Mouse (Mus musculus): Measurements from ENCODE around the gene Hoxa6. TPM values are rescaled to one million over a fixed set of nuclear protein-coding genes. Genes with fewer than 3 reads are reported as not detected.

The Hoxa6 gene
- total and polyA plus RNA-seq, 3 experiments: not detected

GRCm38 (mm10) chr6:52182793-52183192 lies 25.7 kb downstream of the Hoxa6 start:
- no peaks in the 10 kb centered on the region for H3K27me3 ChIP-seq (ENCODE audit: control insufficient read depth in 1 of 2, insufficient read depth in 2 of 2, low read length in 2 of 2)

GRCm38 (mm10) chr6:52182030-52182429 lies 26.5 kb downstream of the Hoxa6 start:
- Histone ChIP-seq H3K27ac (ENCODE audit: control insufficient read depth, low read depth, low read length) (no peak overlapping the region), H3K27me3 (ENCODE audit: control insufficient read depth in 1 of 2, insufficient read depth in 2 of 2, low read length in 2 of 2) (no peaks in the 10 kb centered on the region), H3K79me2 (ENCODE audit: control insufficient read depth, insufficient read depth, low read length, poor library complexity) (no peaks in the 10 kb centered on the region), H3K9me3 (replicated peaks; ENCODE audit: insufficient read depth, low read length) (no peaks in the 10 kb centered on the region), H3K4me1 (ENCODE audit: control insufficient read depth in 1 of 2, insufficient read depth in 2 of 2, low read length in 2 of 2) (no peaks in the 10 kb centered on the region), H3K9ac (ENCODE audit: control insufficient read depth, low read depth, low read length, poor library complexity, severe bottlenecking) (no peak overlapping the region), H3K36me3 (ENCODE audit: control insufficient read depth in 1 of 2, insufficient read depth in 2 of 2, low read length in 2 of 2) (no peaks in the 10 kb centered on the region), H3K4me3 (ENCODE audit: control insufficient read depth in 1 of 2, insufficient read depth in 1 of 2, low read depth in 2 of 2, low read length in 2 of 2) (no peak overlapping the region)
- no peak for DNase-seq (ENCODE audit: low read depth, low spot score)
- TF ChIP-seq GATA1 (IDR thresholded peaks at IDR 0.05; ENCODE audit: low read depth, low read length) (no peak), TCF12 (IDR thresholded peaks at IDR 0.05; ENCODE audit: low read depth, low read length) (no peak), SMC3 (IDR thresholded peaks at IDR 0.05; ENCODE audit: low read depth, low read length) (no peak), SIN3A (IDR thresholded peaks at IDR 0.05; ENCODE audit: low read length) (no peak), RAD21 (IDR thresholded peaks at IDR 0.05; ENCODE audit: low read depth, low read length) (no peak), CHD1 (IDR thresholded peaks at IDR 0.05; ENCODE audit: low read depth, low read length) (no peak), MAX (IDR thresholded peaks at IDR 0.05; ENCODE audit: low read length) (no peak), MAFK (IDR thresholded peaks at IDR 0.05; ENCODE audit: borderline replicate concordance, low read depth, low read length) (no peak)

More at GRCm38 (mm10) chr6:52182793-52183192, 25.7 kb downstream of the Hoxa6 start:
- no peak overlapping the region for H3K27ac ChIP-seq (ENCODE audit: control insufficient read depth, low read depth, low read length)
- H3K4me3 ChIP-seq (ENCODE audit: control insufficient read depth in 1 of 2, insufficient read depth in 1 of 2, low read depth in 2 of 2, low read length in 2 of 2): no peak overlapping the region
- no peaks in the 10 kb centered on the region for H3K79me2 ChIP-seq (ENCODE audit: control insufficient read depth, insufficient read depth, low read length, poor library complexity)
- no peaks in the 10 kb centered on the region for H3K9me3 ChIP-seq (replicated peaks; ENCODE audit: insufficient read depth, low read length)
- H3K36me3 ChIP-seq (ENCODE audit: control insufficient read depth in 1 of 2, insufficient read depth in 2 of 2, low read length in 2 of 2): no peaks in the 10 kb centered on the region
- DNase-seq (ENCODE audit: low read depth, low spot score): no peak
- no peak for TF ChIP-seq USF1 (IDR thresholded peaks at IDR 0.05; ENCODE audit: low read depth, low read length)
- no peak for TF ChIP-seq MAZ (IDR thresholded peaks at IDR 0.05; ENCODE audit: low read depth, low read length)
- no peaks in the 10 kb centered on the region for H3K4me1 ChIP-seq (ENCODE audit: control insufficient read depth in 1 of 2, insufficient read depth in 2 of 2, low read length in 2 of 2)
- H3K9ac ChIP-seq (ENCODE audit: control insufficient read depth, low read depth, low read length, poor library complexity, severe bottlenecking): no peak overlapping the region

- H3K79me2 ChIP-seq (ENCODE audit: control insufficient read depth, insufficient read depth, low read length, poor library complexity): no peaks in the 10 kb centered on the region
- no peak overlapping the region for H3K9ac ChIP-seq (ENCODE audit: control insufficient read depth, low read depth, low read length, poor library complexity, severe bottlenecking)
- no peak for DNase-seq (ENCODE audit: low read depth, low spot score)
- H3K27me3 ChIP-seq (ENCODE audit: control insufficient read depth in 1 of 2, insufficient read depth in 2 of 2, low read length in 2 of 2): no peaks in the 10 kb centered on the region
- TF ChIP-seq JUND (IDR thresholded peaks at IDR 0.05; ENCODE audit: low read depth, low read length) (no peak), TCF12 (IDR thresholded peaks at IDR 0.05; ENCODE audit: low read depth, low read length) (no peak), POLR2AphosphoS2 (IDR thresholded peaks at IDR 0.05; ENCODE audit: low read length) (no peak), USF2 (IDR thresholded peaks at IDR 0.05; ENCODE audit: borderline replicate concordance in 1 of 2, insufficient read depth in 1 of 2, low read depth in 1 of 2, low read length in 2 of 2) (no peak), USF1 (IDR thresholded peaks at IDR 0.05; ENCODE audit: low read depth, low read length) (no peak), SMC3 (IDR thresholded peaks at IDR 0.05; ENCODE audit: low read depth, low read length) (no peak), MYC (IDR thresholded peaks at IDR 0.05; ENCODE audit: low read depth, low read length) (no peak), CHD2 (IDR thresholded peaks at IDR 0.05; ENCODE audit: low read length) (no peak), GABPA (IDR thresholded peaks at IDR 0.05; ENCODE audit: low read depth, low read length) (no peak), POLR2AphosphoS5 (IDR thresholded peaks at IDR 0.05; ENCODE audit: borderline replicate concordance, low read depth, low read length) (no peak)
- H3K36me3 ChIP-seq (ENCODE audit: control insufficient read depth in 1 of 2, insufficient read depth in 2 of 2, low read length in 2 of 2): no peaks in the 10 kb centered on the region
- no peak overlapping the region for H3K4me3 ChIP-seq (ENCODE audit: control insufficient read depth in 1 of 2, insufficient read depth in 1 of 2, low read depth in 2 of 2, low read length in 2 of 2)
- H3K9me3 ChIP-seq (replicated peaks; ENCODE audit: insufficient read depth, low read length): no peaks in the 10 kb centered on the region
- H3K27ac ChIP-seq (ENCODE audit: control insufficient read depth, low read depth, low read length): no peak overlapping the region
- H3K4me1 ChIP-seq (ENCODE audit: control insufficient read depth in 1 of 2, insufficient read depth in 2 of 2, low read length in 2 of 2): no peaks in the 10 kb centered on the region
Measured at GRCm38 (mm10) chr6:52180726-52181125, 27.8 kb downstream of the Hoxa6 start.

All from MEL (cell line).